Mouse (Mus musculus): ENCODE data around the gene Gsg1l. TPM values are rescaled to one million over a fixed set of nuclear protein-coding genes. Genes with fewer than 3 reads are reported as not detected.

Gene Gsg1l
- polyA plus RNA-seq (2012; ENCODE audit: insufficient read depth, low replicate concordance): 0.58 and 0.69 TPM in 2 replicates

DNA sequence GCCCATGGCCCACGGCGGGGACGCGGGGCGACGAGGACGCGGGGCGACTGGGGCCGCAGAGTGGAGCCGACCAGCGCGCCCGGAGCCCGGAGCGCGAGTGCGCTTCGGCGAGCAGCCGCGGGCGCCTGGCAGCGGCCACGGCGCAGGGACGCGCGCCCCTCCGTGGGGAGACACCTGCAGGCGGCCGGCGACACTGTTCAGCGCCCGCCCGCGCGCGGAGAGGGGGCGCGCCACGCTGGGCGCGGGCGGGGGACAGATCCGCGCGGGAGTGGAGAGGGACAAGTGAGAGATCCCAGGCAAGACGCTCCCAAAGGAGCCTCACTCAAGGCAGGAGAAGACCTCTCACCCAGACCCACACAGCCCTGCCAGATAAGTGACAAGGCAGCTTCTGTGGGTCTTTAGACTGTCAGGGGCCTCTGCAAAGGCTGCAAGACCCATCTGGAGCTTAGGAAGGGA, at the start of gene Gsg1l:
TSS of gene Gsg1l (minus strand) at position 126 of the 456 bp plus-strand sequence.
- H3K4me3 ChIP-seq (replicated peaks): peak within 1 kb of the TSS; percentile 77

DNA sequence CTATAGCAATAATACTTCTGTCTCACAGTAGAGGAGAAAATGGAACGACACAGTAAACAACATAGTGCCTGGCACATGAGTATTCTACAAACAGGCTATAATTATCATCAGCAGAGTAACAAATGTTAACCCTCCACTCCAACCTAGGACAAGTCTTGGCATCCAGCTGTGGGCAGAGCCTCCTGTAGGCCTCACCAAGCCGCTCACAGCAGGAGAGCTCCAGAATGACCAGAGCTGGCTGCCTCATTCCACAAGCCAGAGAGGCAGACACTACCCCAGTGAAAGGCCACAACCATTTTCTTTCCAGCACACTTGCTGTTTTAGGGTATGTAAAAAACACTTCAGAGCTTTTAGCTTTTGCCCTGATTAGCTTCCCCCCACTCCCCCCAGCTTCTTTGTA, 45.5 kb upstream of the Gsg1l start:
- peaks cover 7% of the 10 kb centered on the region for H3K4me1 ChIP-seq
- H3K27me3 ChIP-seq (replicated peaks): no peaks in the 10 kb centered on the region
- H3K4me3 ChIP-seq (replicated peaks): no peak overlapping the region
- TF ChIP-seq FLI1 (IDR thresholded peaks at IDR 0.05; ENCODE audit: low read length): no peak
- no peak for TF ChIP-seq GATA1 (IDR thresholded peaks at IDR 0.05; ENCODE audit: borderline replicate concordance, low read length)
- no peaks in the 10 kb centered on the region for H3K9me3 ChIP-seq
- peaks cover 99% of the 10 kb centered on the region for H3K36me3 ChIP-seq (replicated peaks; ENCODE audit: low read length)

More for the DNA sequence above, at the start of gene Gsg1l:
- Histone ChIP-seq H3K36me3 (replicated peaks; ENCODE audit: low read length) (no peaks in the 10 kb centered on the region), H3K27me3 (replicated peaks) (peaks cover 95% of the 10 kb centered on the region), H3K4me1 (peaks cover 44% of the 10 kb centered on the region), H3K9me3 (no peaks in the 10 kb centered on the region)
- TF ChIP-seq FLI1 (IDR thresholded peaks at IDR 0.05; ENCODE audit: low read length) (no peak), GATA1 (IDR thresholded peaks at IDR 0.05; ENCODE audit: borderline replicate concordance, low read length) (no peak)

DNA sequence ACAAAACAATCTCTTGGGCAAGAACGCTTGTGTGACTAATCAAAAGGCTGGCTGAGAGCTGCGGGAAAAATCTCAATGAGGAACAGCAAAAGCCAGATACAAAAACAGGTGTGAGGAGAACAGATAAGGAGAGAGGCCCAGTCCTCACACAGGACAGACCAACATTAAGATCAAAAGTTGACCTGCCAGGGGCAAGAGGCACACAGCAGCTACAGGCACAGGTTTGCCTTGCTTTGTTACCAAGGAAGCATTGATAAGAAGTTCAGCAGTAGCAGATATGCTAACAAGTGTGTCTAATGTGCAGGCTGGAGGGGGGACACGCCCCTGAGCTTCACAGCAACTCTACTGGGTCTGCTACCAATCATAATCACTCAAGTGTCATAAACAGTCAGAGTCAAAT, 44.3 kb upstream of the Gsg1l start:
- no peak overlapping the region for H3K4me3 ChIP-seq (replicated peaks)
- H3K9me3 ChIP-seq: no peaks in the 10 kb centered on the region
- peaks cover 4% of the 10 kb centered on the region for H3K4me1 ChIP-seq
- no peak for TF ChIP-seq FLI1 (IDR thresholded peaks at IDR 0.05; ENCODE audit: low read length)
- TF ChIP-seq GATA1 (IDR thresholded peaks at IDR 0.05; ENCODE audit: borderline replicate concordance, low read length): no peak
- H3K36me3 ChIP-seq (replicated peaks; ENCODE audit: low read length): peaks cover 99% of the 10 kb centered on the region
- H3K27me3 ChIP-seq (replicated peaks): no peaks in the 10 kb centered on the region

DNA sequence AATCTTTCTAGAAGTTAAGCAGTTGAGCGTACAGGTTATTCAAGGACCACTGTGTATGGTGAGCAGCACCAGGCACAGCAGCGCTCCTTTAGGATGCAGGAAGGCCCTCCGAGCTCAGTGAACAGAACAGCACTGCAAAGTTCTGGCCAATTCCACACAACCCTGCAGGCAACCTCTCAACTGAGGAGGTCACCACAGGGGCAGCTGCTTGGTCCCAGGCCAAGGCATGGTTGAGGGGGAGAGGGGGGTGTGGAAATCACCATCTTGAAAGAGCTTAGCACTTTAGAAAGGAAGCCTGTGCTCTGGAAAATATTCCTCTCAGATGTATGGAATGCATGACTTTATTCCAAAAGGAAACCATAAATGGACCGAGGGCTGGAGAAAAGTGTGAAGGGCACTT, 39.3 kb upstream of the Gsg1l start:
- peaks cover 94% of the 10 kb centered on the region for H3K36me3 ChIP-seq (replicated peaks; ENCODE audit: low read length)
- TF ChIP-seq GATA1 (IDR thresholded peaks at IDR 0.05; ENCODE audit: borderline replicate concordance, low read length) (no peak), FLI1 (IDR thresholded peaks at IDR 0.05; ENCODE audit: low read length) (no peak)
- peaks cover 4% of the 10 kb centered on the region for H3K4me1 ChIP-seq

DNA sequence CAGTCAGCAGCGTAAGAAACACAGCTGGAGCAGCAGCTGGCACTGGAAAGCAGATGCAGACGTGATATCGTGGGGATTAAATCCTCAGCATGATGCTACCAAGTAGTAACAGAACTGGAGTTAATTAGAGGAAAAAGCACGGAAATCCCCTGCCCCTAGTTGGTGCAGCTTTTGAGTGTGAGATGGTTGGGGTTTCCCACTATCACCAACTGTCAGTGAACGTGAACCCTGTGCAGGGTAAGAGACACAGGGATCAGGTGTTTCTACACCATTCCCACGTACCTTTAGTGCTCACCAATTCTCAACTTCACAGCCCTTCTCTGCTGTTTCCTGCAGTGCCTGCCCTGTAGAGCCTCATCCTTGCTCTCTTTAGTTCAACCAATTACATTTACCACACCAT, 37.6 kb upstream of the Gsg1l start:
- Histone ChIP-seq H3K9me3 (no peaks in the 10 kb centered on the region), H3K4me1 (0 out of 2 replicates have a peak, but pooled peaks cover 2% of the 10 kb centered on the region), H3K27me3 (replicated peaks) (no peaks in the 10 kb centered on the region), H3K36me3 (replicated peaks; ENCODE audit: low read length) (peaks cover 93% of the 10 kb centered on the region), H3K4me3 (replicated peaks) (no peak overlapping the region)
- TF ChIP-seq GATA1 (IDR thresholded peaks at IDR 0.05; ENCODE audit: borderline replicate concordance, low read length) (no peak), FLI1 (IDR thresholded peaks at IDR 0.05; ENCODE audit: low read length) (no peak)

More for the DNA sequence above, 39.3 kb upstream of the Gsg1l start:
- Histone ChIP-seq H3K4me3 (replicated peaks) (no peak overlapping the region), H3K27me3 (replicated peaks) (no peaks in the 10 kb centered on the region), H3K9me3 (no peaks in the 10 kb centered on the region)

GRCm38 (mm10) chr7:126113263-126113662, 31.1 kb upstream of the Gsg1l start:
- peak overlapping the region; percentile 8 for H3K4me3 ChIP-seq (replicated peaks)
- H3K36me3 ChIP-seq (replicated peaks; ENCODE audit: low read length): peaks cover 91% of the 10 kb centered on the region
- H3K4me1 ChIP-seq: no peaks in the 10 kb centered on the region
- H3K27me3 ChIP-seq (replicated peaks): no peaks in the 10 kb centered on the region
- TF ChIP-seq GATA1 (IDR thresholded peaks at IDR 0.05; ENCODE audit: borderline replicate concordance, low read length) (no peak), FLI1 (IDR thresholded peaks at IDR 0.05; ENCODE audit: low read length) (no peak)
- no peaks in the 10 kb centered on the region for H3K9me3 ChIP-seq

GRCm38 (mm10) chr7:126111230-126111629, 29.0 kb upstream of the Gsg1l start:
- H3K9me3 ChIP-seq: no peaks in the 10 kb centered on the region
- no peak for TF ChIP-seq FLI1 (IDR thresholded peaks at IDR 0.05; ENCODE audit: low read length)
- no peak for TF ChIP-seq GATA1 (IDR thresholded peaks at IDR 0.05; ENCODE audit: borderline replicate concordance, low read length)
- peaks cover 98% of the 10 kb centered on the region for H3K36me3 ChIP-seq (replicated peaks; ENCODE audit: low read length)

DNA sequence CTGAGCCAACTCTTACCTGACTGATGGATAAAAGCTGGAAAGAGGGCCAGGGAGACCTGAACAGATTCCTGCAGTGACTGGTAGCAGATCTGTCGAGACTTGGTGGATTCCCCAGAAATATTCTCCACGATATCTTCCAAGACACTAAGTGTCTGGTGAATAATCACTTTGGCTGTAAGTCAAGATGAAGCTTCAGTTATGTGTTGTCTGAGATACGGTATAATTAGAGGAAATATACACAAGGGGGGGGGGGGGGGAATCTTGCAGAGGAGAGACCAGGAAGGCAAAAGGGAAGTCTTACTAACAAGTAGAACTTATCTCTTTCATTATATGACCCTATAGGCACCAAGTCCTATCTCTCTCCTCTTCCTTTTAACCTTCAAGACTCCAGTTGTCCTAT, 27.7 kb upstream of the Gsg1l start:
- TF ChIP-seq GATA1 (IDR thresholded peaks at IDR 0.05; ENCODE audit: borderline replicate concordance, low read length): no peak
- no peak for TF ChIP-seq FLI1 (IDR thresholded peaks at IDR 0.05; ENCODE audit: low read length)
- Histone ChIP-seq H3K9me3 (no peaks in the 10 kb centered on the region), H3K27me3 (replicated peaks) (no peaks in the 10 kb centered on the region), H3K4me1 (no peaks in the 10 kb centered on the region), H3K36me3 (replicated peaks; ENCODE audit: low read length) (peaks cover 98% of the 10 kb centered on the region), H3K4me3 (replicated peaks) (no peak overlapping the region)

More at GRCm38 (mm10) chr7:126111230-126111629, 29.0 kb upstream of the Gsg1l start:
- H3K27me3 ChIP-seq (replicated peaks): no peaks in the 10 kb centered on the region
- H3K4me1 ChIP-seq: no peaks in the 10 kb centered on the region
- no peak overlapping the region for H3K4me3 ChIP-seq (replicated peaks)

GRCm38 (mm10) chr7:126100440-126100839, 18.2 kb upstream of the Gsg1l start:
- TF ChIP-seq GATA1 (IDR thresholded peaks at IDR 0.05; ENCODE audit: borderline replicate concordance, low read length): no peak
- no peak for TF ChIP-seq FLI1 (IDR thresholded peaks at IDR 0.05; ENCODE audit: low read length)
- peaks cover 41% of the 10 kb centered on the region for H3K4me1 ChIP-seq
- no peak overlapping the region for H3K4me3 ChIP-seq (replicated peaks)
- peaks cover 91% of the 10 kb centered on the region for H3K36me3 ChIP-seq (replicated peaks; ENCODE audit: low read length)
- H3K9me3 ChIP-seq: no peaks in the 10 kb centered on the region
- H3K27me3 ChIP-seq (replicated peaks): no peaks in the 10 kb centered on the region

DNA sequence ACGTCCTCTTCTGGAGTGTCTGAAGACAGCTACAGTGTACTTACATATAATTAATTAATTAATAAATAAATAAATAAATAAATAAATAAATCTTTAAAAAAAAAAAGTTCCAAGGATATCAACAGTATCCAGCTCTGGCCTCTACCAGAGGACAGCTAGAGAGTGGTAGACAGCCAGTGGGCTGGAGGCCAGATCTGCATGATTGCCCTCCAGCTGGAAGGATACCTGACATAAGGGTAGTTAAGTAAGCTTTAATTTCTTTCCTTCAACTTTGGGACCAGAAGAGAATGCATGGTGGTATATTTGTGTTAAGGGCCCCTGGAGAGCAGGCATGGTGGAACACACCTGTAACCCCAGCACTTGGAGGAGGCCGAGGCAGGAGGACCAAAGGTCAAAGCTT, 17.6 kb upstream of the Gsg1l start:
- Histone ChIP-seq H3K4me3 (replicated peaks) (no peak overlapping the region), H3K27me3 (replicated peaks) (no peaks in the 10 kb centered on the region), H3K36me3 (replicated peaks; ENCODE audit: low read length) (peaks cover 85% of the 10 kb centered on the region), H3K4me1 (peaks cover 47% of the 10 kb centered on the region), H3K9me3 (no peaks in the 10 kb centered on the region)
- TF ChIP-seq GATA1 (IDR thresholded peaks at IDR 0.05; ENCODE audit: borderline replicate concordance, low read length): no peak
- TF ChIP-seq FLI1 (IDR thresholded peaks at IDR 0.05; ENCODE audit: low read length): no peak
